ENCODE assay signal across 8 mouse cellular contexts in genomic region chr11:97361948-97362648, GRCm38 (mm10). TPM values are rescaled to one million over a fixed set of nuclear protein-coding genes. Genes with fewer than 3 reads are reported as not detected.
DNase-seq lines count a peak whose midpoint lies in the region; ATAC-seq and TF ChIP-seq lines count a peak whose summit lies in the region.

Gene Socs7, plus strand, starts transcription at chr11:97362551.

- intact Hi-C loops in heart, postnatal 25 days (cut with DNase I): no loop called here

- no peaks in the 10 kb centered on the region for H3K36me3 ChIP-seq in ES-Bruce4 (ENCODE audit: control insufficient read depth, insufficient read depth, low read length, poor library complexity, severe bottlenecking)
- H3K36me3 ChIP-seq in forebrain, embryonic 14.5 days (ENCODE audit: control insufficient read depth, insufficient read depth, low read length): no peaks in the 10 kb centered on the region

- TF ChIP-seq CTCF in ES-Bruce4 (IDR thresholded peaks at IDR 0.05; ENCODE audit: low read depth, low read length): no peak
- no peak for TF ChIP-seq CTCF in lung, adult 2 months (IDR thresholded peaks at IDR 0.05; ENCODE audit: insufficient read depth, low read length)

- 2% methylated on average over 15 of the region's 81 CpGs for WGBS in forebrain, embryonic 14.5 days
- WGBS in lung, adult 2 months: under 1% methylated on average over 37 of the region's 81 CpGs

- no peak for TF ChIP-seq EP300 in ES-Bruce4 (IDR thresholded peaks at IDR 0.05; ENCODE audit: insufficient read depth, low read depth, low read length)

- DNase-seq in forebrain, embryonic 14.5 days (ENCODE audit: low spot score): peak; percentile 96
- DNase-seq in heart, postnatal 25 days (ENCODE audit: low spot score): peak; percentile 87
- DNase-seq in layer of hippocampus, adult 18-20 months (ENCODE audit: low spot score in 2 of 2): peak; percentile 91 to 95
- DNase-seq in lung, adult 2 months: peak; percentile 95
- DNase-seq in thymus, adult 18-20 months: peak; percentile 83 to 85

- no peak for TF ChIP-seq POLR2A in ES-Bruce4 (IDR thresholded peaks at IDR 0.05; ENCODE audit: insufficient read depth, low read length)
- TF ChIP-seq POLR2A in lung, adult 2 months (IDR thresholded peaks at IDR 0.05; ENCODE audit: borderline replicate concordance, extremely low read depth, low read depth, low read length): peak; percentile 62; the same call in 1 of the 2 replicates

- no peaks in the 10 kb centered on the region for H3K9me3 ChIP-seq in ES-Bruce4 (replicated peaks; ENCODE audit: control insufficient read depth, insufficient read depth, low read length, poor library complexity, severe bottlenecking)
- no peaks in the 10 kb centered on the region for H3K9me3 ChIP-seq in forebrain, embryonic 14.5 days (replicated peaks; ENCODE audit: control insufficient read depth, low read length)

- H3K4me1 ChIP-seq in ES-Bruce4 (ENCODE audit: control insufficient read depth, insufficient read depth, low read length): no peaks in the 10 kb centered on the region
- H3K4me1 ChIP-seq in forebrain, embryonic 14.5 days (ENCODE audit: control insufficient read depth, insufficient read depth, low read length): peaks cover 23% of the 10 kb centered on the region
- H3K4me1 ChIP-seq in lung, adult 2 months (ENCODE audit: control insufficient read depth, insufficient read depth, low read length): peaks cover 10% of the 10 kb centered on the region

- peak; percentile 92 for ATAC-seq in cerebellum, adult (ENCODE audit: insufficient number of reproducible peaks, low FRiP score, low TSS enrichment)
- ATAC-seq in forebrain, embryonic 14.5 days: peak; percentile 97
- peak; percentile 90 for ATAC-seq in neutrophil, adult 5-6 weeks (ENCODE audit: extremely low read depth, insufficient number of reproducible peaks, low FRiP score, poor library complexity, severe bottlenecking)

- H3K27ac ChIP-seq in ES-Bruce4 (ENCODE audit: insufficient read depth, low read length): no peak within 1 kb of the TSS
- H3K27ac ChIP-seq in forebrain, embryonic 14.5 days (ENCODE audit: low read depth, low read length): peak within 1 kb of the TSS; percentile 87

- peak within 1 kb of the TSS; percentile 89 for H3K4me2 ChIP-seq in forebrain, embryonic 14.5 days (ENCODE audit: low read length)

- peak within 1 kb of the TSS; percentile 79 for H3K4me3 ChIP-seq in ES-Bruce4 (ENCODE audit: low read depth, low read length)
- peak within 1 kb of the TSS; percentile 70 for H3K4me3 ChIP-seq in forebrain, embryonic 14.5 days (ENCODE audit: low read depth, low read length)
- peak within 1 kb of the TSS; percentile 85 for H3K4me3 ChIP-seq in lung, adult 2 months (replicated peaks; ENCODE audit: extremely low read depth, low read depth, low read length)

- peak within 1 kb of the TSS; percentile 99 for H3K9ac ChIP-seq in ES-Bruce4 (ENCODE audit: low read depth, poor library complexity, severe bottlenecking)
- H3K9ac ChIP-seq in forebrain, embryonic 14.5 days (ENCODE audit: low read length): peak within 1 kb of the TSS; percentile 88

- no peaks in the 10 kb centered on the region for H3K27me3 ChIP-seq in ES-Bruce4 (ENCODE audit: control insufficient read depth, insufficient read depth, low read length, poor library complexity, severe bottlenecking)
- no peaks in the 10 kb centered on the region for H3K27me3 ChIP-seq in forebrain, embryonic 14.5 days (replicated peaks; ENCODE audit: control insufficient read depth, insufficient read depth, low read length)

RNA-seq across cellular contexts. Expression of gene Socs7, which starts in this region (rescaled TPM):
- 21.1 and 25.5 TPM in 2 replicates for polyA plus RNA-seq in ES-Bruce4 (2011; ENCODE audit: insufficient read depth, insufficient read length, low read depth, missing spikeins)
- polyA plus RNA-seq in forebrain, embryonic 14.5 days (2014; fragmentation: Nextera tagmentation; extraction: Ambion mirVana): 5.7 and 5.9 TPM in 2 replicates
- total RNA-seq in heart, postnatal 25 days (2021): 10 to 100 TPM; 17.9 to 19.9 TPM
- total RNA-seq in layer of hippocampus, adult 18-20 months (2021): 10 to 100 TPM; 81.5 to 85.4 TPM
- 9.8 and 11.3 TPM in 2 replicates for polyA plus RNA-seq in lung, adult 2 months (2012; rRNA removed)
- total RNA-seq in neutrophil, adult 5-6 weeks (2017): 12.8 and 13.6 TPM in 2 replicates
